Mouse (Mus musculus): ENCODE data around the gene Nop14. TPM values are rescaled to one million over a fixed set of nuclear protein-coding genes. Genes with fewer than 3 reads are reported as not detected.

Gene Nop14
- polyA plus RNA-seq, 1 experiment from 2014 or later: 19.8 TPM

- Histone ChIP-seq H3K27me3 (replicated peaks) (no peaks in the 10 kb centered on the region), H3K36me3 (peaks cover 90% of the 10 kb centered on the region), H3K4me1 (no peaks in the 10 kb centered on the region), H3K4me2 (no peak overlapping the region), H3K9ac (replicated peaks) (no peak overlapping the region), H3K27ac (replicated peaks) (no peak overlapping the region), H3K9me3 (replicated peaks) (no peaks in the 10 kb centered on the region), H3K4me3 (replicated peaks) (no peak overlapping the region)
- WGBS: 94% methylated on average over 5 of the region's 5 CpGs
- ATAC-seq (ENCODE audit: low FRiP score): no peak
These were observed 7.0 kb downstream of the Nop14 start for GRCm38 (mm10) chr5:34652961-34653360.

- Histone ChIP-seq H3K4me3 (replicated peaks) (no peak overlapping the region), H3K36me3 (peaks cover 96% of the 10 kb centered on the region), H3K4me2 (no peak overlapping the region), H3K4me1 (no peaks in the 10 kb centered on the region), H3K27ac (replicated peaks) (no peak overlapping the region), H3K27me3 (replicated peaks) (no peaks in the 10 kb centered on the region), H3K9ac (replicated peaks) (no peak overlapping the region), H3K9me3 (replicated peaks) (no peaks in the 10 kb centered on the region)
- no peak for ATAC-seq (ENCODE audit: low FRiP score)
- WGBS: 43% methylated on average over 4 of the region's 4 CpGs
These were observed 12.4 kb downstream of the Nop14 start for GRCm38 (mm10) chr5:34647581-34647980.

DNA sequence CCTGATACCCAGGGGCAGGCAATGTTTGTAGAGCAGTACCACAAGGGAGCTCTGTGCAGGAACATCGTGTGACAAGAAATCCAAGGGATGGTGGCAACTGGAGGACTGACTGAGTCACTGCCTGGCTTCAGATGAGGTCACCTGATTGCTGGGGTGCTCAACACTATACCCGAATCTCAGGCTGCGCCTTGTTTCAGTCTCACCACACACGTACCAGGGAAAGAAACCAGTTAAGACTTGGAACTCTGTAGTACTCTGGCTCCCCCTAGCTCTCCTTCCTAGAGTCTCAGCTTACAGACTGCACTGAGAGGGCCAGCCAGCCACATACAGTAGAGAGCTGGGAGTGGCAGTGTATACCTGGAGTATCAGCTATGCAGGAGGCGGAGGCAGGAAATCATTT lies 17.0 kb downstream of the Nop14 start:
- no peak overlapping the region for H3K4me2 ChIP-seq
- H3K27ac ChIP-seq (replicated peaks): no peak overlapping the region
- ATAC-seq (ENCODE audit: low FRiP score): peak; percentile 21; the same call in 1 of the 2 replicates
- no peak overlapping the region for H3K9ac ChIP-seq (replicated peaks)
- H3K27me3 ChIP-seq (replicated peaks): no peaks in the 10 kb centered on the region
- peaks cover 92% of the 10 kb centered on the region for H3K36me3 ChIP-seq
- H3K4me1 ChIP-seq: no peaks in the 10 kb centered on the region
- 71% methylated on average over 5 of the region's 5 CpGs for WGBS
- no peaks in the 10 kb centered on the region for H3K9me3 ChIP-seq (replicated peaks)
- H3K4me3 ChIP-seq (replicated peaks): no peak overlapping the region

GRCm38 (mm10) chr5:34641991-34642390 lies 18.0 kb downstream of the Nop14 start:
- Histone ChIP-seq H3K36me3 (peaks cover 86% of the 10 kb centered on the region), H3K9me3 (replicated peaks) (no peaks in the 10 kb centered on the region), H3K4me3 (replicated peaks) (no peak overlapping the region), H3K27me3 (replicated peaks) (no peaks in the 10 kb centered on the region), H3K4me2 (no peak overlapping the region), H3K27ac (replicated peaks) (no peak overlapping the region), H3K9ac (replicated peaks) (no peak overlapping the region), H3K4me1 (peaks cover 8% of the 10 kb centered on the region)
- no peak for ATAC-seq (ENCODE audit: low FRiP score)
- 93% methylated on average over 3 of the region's 3 CpGs for WGBS

- Histone ChIP-seq H3K4me3 (replicated peaks) (no peak overlapping the region), H3K4me1 (peaks cover 30% of the 10 kb centered on the region), H3K4me2 (peak overlapping the region; percentile 91; the same call in 1 of the 2 replicates), H3K9ac (replicated peaks) (no peak overlapping the region), H3K36me3 (peaks cover 68% of the 10 kb centered on the region), H3K9me3 (replicated peaks) (no peaks in the 10 kb centered on the region), H3K27ac (replicated peaks) (no peak overlapping the region), H3K27me3 (replicated peaks) (no peaks in the 10 kb centered on the region)
- WGBS: 85% methylated on average over 7 of the region's 7 CpGs
- no peak for ATAC-seq (ENCODE audit: low FRiP score)
These were observed 22.3 kb downstream of the Nop14 start for GRCm38 (mm10) chr5:34637591-34638156.

- H3K4me3 ChIP-seq (replicated peaks): peak within 1 kb of the TSS; percentile 64
- no peaks in the 10 kb centered on the region for H3K9me3 ChIP-seq (replicated peaks)
These were observed 23.3 kb downstream of the Nop14 start, which contains the start of gene Mfsd10 for GRCm38 (mm10) chr5:34636481-34637287. TSS of gene Mfsd10 (minus strand) at chr5:34637212.

DNA sequence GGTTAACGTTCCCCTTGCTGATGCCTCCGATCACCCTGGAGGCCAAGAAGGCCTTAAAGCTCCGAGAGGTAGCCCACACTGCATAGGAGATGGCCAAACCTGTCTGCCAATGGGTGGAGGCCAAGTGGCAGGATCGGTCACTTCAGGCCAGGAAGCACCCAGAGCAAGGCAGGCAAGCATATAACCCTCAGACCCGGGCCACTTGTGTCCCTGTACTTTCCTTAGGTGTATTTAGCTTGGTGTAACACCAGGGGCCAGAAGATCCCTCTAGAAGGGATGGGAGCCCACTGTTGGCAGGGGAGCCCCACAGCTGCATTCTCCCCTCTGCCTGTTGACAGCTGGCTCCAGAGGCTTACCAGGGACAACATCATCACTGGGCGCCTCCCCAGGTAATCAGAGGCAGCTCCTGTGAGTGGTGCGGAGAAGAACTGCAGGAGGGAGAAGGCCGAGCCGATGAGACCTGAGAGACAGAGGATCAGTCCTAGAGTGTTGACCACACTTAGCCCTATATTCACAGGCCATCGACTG lies 24.2 kb downstream of the Nop14 start:
- H3K9ac ChIP-seq (replicated peaks): peak overlapping the region; percentile 86
- peak overlapping the region; percentile 64 for H3K4me3 ChIP-seq (replicated peaks)
- 61% methylated on average over 10 of the region's 10 CpGs for WGBS
- peaks cover 75% of the 10 kb centered on the region for H3K36me3 ChIP-seq
- H3K4me2 ChIP-seq: peak overlapping the region; percentile 91
- H3K4me1 ChIP-seq: peaks cover 30% of the 10 kb centered on the region
- no peak for ATAC-seq (ENCODE audit: low FRiP score)
- no peaks in the 10 kb centered on the region for H3K9me3 ChIP-seq (replicated peaks)
- H3K27me3 ChIP-seq (replicated peaks): no peaks in the 10 kb centered on the region
- H3K27ac ChIP-seq (replicated peaks): no peak overlapping the region

More at GRCm38 (mm10) chr5:34636481-34637287, 23.3 kb downstream of the Nop14 start, which contains the start of gene Mfsd10:
- H3K4me2 ChIP-seq: peak within 1 kb of the TSS; percentile 91
- peak within 1 kb of the TSS; percentile 86 for H3K9ac ChIP-seq (replicated peaks)
- peak; percentile 94 for ATAC-seq (ENCODE audit: low FRiP score)
- under 1% methylated on average over 47 of the region's 48 CpGs for WGBS
- H3K27ac ChIP-seq (replicated peaks): peak within 1 kb of the TSS; percentile 91
- no peaks in the 10 kb centered on the region for H3K27me3 ChIP-seq (replicated peaks)
- H3K36me3 ChIP-seq: peaks cover 75% of the 10 kb centered on the region
- peaks cover 30% of the 10 kb centered on the region for H3K4me1 ChIP-seq

- Histone ChIP-seq H3K9ac (replicated peaks) (peak overlapping the region; percentile 86; the same call in 1 of the 2 replicates), H3K27ac (replicated peaks) (no peak overlapping the region), H3K4me3 (replicated peaks) (no peak overlapping the region), H3K9me3 (replicated peaks) (no peaks in the 10 kb centered on the region), H3K27me3 (replicated peaks) (no peaks in the 10 kb centered on the region), H3K36me3 (peaks cover 75% of the 10 kb centered on the region), H3K4me2 (no peak overlapping the region; the same call in 1 of the 2 replicates), H3K4me1 (peaks cover 30% of the 10 kb centered on the region)
- WGBS: 92% methylated on average over 13 of the region's 13 CpGs
- ATAC-seq (ENCODE audit: low FRiP score): no peak
These were observed 25.1 kb downstream of the Nop14 start for GRCm38 (mm10) chr5:34634746-34635400.

- Histone ChIP-seq H3K36me3 (peaks cover 75% of the 10 kb centered on the region), H3K27ac (replicated peaks) (no peak overlapping the region), H3K4me2 (no peak overlapping the region), H3K9ac (replicated peaks) (no peak overlapping the region), H3K27me3 (replicated peaks) (no peaks in the 10 kb centered on the region), H3K4me3 (replicated peaks) (no peak overlapping the region), H3K9me3 (replicated peaks) (no peaks in the 10 kb centered on the region), H3K4me1 (peaks cover 30% of the 10 kb centered on the region)
- ATAC-seq (ENCODE audit: low FRiP score): no peak
- WGBS: 81% methylated on average over 4 of the region's 4 CpGs
These were observed 26.3 kb downstream of the Nop14 start for GRCm38 (mm10) chr5:34633641-34634040.

DNA sequence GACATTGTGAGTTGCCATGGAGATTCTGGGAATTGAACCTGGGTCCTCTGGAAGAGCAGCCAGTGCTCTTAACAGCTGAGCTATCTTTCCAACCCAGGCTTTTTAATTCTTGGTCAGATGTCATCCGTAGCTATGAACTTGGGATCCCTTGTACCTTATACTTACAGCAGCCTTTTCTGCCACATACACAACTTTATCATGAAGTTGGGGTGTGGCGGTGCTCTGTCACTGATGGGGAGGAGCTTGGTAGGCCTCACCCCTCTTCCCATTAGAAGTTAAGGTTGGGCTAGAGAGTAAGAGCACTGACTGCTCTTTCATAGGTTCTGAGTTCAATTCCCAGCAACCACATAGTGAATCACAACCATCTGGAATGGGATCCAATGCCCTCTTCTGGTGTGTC lies 27.0 kb downstream of the Nop14 start:
- H3K36me3 ChIP-seq: peaks cover 75% of the 10 kb centered on the region
- peaks cover 30% of the 10 kb centered on the region for H3K4me1 ChIP-seq
- no peak overlapping the region for H3K9ac ChIP-seq (replicated peaks)
- H3K27me3 ChIP-seq (replicated peaks): no peaks in the 10 kb centered on the region
- no peak for ATAC-seq (ENCODE audit: low FRiP score)
- no peaks in the 10 kb centered on the region for H3K9me3 ChIP-seq (replicated peaks)
- no peak overlapping the region for H3K27ac ChIP-seq (replicated peaks)
- H3K4me2 ChIP-seq: no peak overlapping the region
- no peak overlapping the region for H3K4me3 ChIP-seq (replicated peaks)
- 99% methylated on average over 2 of the region's 2 CpGs for WGBS

- Histone ChIP-seq H3K27me3 (replicated peaks) (no peaks in the 10 kb centered on the region), H3K9ac (replicated peaks) (no peak overlapping the region), H3K4me2 (no peak overlapping the region), H3K4me1 (no peaks in the 10 kb centered on the region), H3K36me3 (peaks cover 74% of the 10 kb centered on the region), H3K9me3 (replicated peaks) (no peaks in the 10 kb centered on the region), H3K27ac (replicated peaks) (no peak overlapping the region), H3K4me3 (replicated peaks) (no peak overlapping the region)
- ATAC-seq (ENCODE audit: low FRiP score): no peak
- WGBS: 92% methylated on average over 4 of the region's 4 CpGs
These were observed 50.0 kb downstream of the Nop14 start for GRCm38 (mm10) chr5:34609966-34610365.

Measured in neural tube, embryonic 15.5 days (tissue).